Mouse (Mus musculus) inflammation-experienced regulatory T-cells, adult 6 months (primary cell): ENCODE data around the gene Olfr114. TPM values are rescaled to one million over a fixed set of nuclear protein-coding genes. Genes with fewer than 3 reads are reported as not detected.

Source experiments
- ATAC-seq: one replicate; pipeline ENCODE4 v1.8.0; 2017
- polyA plus RNA-seq, 3 experiments: library from polyadenylated mRNA; unstranded; fragments of 100-300 nt; shearing (Covaris generic); gene quantifications; one replicate each; pipeline ENCODE4 v1.2.1; 2017

Gene Olfr114
- polyA plus RNA-seq, result not detected

DNA sequence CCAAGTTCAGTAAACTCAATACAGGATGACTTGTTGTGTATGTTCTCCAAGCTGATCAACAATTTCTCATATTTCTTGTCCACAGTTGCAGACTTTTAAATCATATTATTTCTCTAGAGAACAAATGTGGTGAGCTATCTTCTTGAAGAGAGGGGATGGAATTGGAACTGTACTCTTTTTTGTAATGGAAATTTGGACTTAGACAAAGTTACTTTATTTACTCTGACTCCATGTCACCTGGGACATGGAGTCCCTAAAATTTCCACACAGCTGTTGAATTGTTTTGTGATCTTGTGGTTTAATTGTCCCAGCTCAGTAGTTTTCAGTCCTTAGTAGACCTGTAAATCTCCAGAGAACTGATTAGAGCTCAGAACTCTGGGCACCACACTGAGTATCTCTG lies at the start of gene Olfr114:
Gene Olfr114, minus strand, starts transcription at position 101 of the 400 bp plus-strand sequence.
- ATAC-seq, result no peak

DNA sequence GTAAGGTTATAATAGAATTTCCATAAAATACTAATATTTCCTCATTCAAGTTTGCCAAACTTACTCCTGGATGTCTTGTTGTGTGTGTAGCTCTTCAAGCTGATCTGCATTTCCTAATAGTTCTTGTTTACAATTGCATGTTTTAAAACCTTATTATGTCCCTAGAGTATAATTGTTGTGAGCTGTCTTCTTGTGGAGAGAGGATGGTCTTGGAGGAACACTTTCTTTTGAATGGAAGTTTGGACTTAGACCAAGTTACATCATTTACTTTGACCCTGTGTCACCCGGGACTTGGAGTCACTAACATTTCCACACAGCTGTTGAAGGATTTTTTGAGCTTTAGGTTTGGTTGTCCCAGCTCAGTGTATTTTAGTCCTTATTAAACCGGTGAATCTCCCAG lies 34.5 kb upstream of the Olfr114 start, which contains the start of the genes Olfr115 and Olfr116:
Gene Olfr115, minus strand, starts transcription at position 101 of the 400 bp plus-strand sequence.
Gene Olfr116, minus strand, starts transcription at position 191 of the 400 bp plus-strand sequence.
- no peak for ATAC-seq

DNA sequence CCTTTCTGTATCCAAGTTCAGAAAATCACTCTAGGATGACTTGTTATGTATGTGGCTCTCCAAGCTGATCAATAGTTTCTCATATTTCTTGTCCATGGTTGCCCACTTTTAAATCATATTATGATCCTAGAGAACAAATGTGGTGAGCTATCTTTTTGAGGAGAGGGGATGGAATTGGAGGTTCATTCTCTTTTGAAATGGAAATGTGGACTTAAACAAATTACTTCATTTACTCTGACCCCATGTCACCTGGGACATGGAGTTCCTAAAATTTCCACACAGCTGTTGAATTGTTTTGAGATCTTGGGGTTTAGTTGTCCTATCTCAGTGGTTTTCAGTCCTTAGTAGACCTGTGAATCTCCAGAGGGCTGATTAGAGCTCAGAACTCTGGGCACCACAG lies 15.0 kb downstream of the Olfr114 start, which contains the start of gene Olfr113:
Gene Olfr113, minus strand, starts transcription at position 101 of the 400 bp plus-strand sequence.
- ATAC-seq, result no peak

DNA sequence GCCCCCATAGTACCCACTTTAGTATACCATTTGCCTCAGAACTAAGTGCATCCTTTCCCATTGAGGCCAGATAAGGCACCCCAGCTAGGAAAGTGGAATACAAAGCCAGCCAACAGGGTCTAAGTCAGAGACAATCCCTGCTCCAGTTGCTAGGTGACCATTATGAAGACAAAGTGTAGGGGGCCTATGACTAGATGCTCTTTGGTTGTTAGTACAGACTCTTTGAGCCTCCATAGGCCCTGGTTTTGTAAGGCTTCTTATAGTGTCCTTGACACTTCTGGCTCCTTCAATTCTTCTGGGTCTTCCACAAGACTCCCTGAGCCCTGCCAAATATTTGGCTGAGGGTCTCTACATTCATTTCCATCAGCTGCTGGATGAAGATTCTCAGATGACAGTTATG lies 23.2 kb downstream of the Olfr114 start, which contains the start of gene Olfr112:
Gene Olfr112, minus strand, starts transcription at position 101 of the 400 bp plus-strand sequence.
- ATAC-seq, result no peak

DNA sequence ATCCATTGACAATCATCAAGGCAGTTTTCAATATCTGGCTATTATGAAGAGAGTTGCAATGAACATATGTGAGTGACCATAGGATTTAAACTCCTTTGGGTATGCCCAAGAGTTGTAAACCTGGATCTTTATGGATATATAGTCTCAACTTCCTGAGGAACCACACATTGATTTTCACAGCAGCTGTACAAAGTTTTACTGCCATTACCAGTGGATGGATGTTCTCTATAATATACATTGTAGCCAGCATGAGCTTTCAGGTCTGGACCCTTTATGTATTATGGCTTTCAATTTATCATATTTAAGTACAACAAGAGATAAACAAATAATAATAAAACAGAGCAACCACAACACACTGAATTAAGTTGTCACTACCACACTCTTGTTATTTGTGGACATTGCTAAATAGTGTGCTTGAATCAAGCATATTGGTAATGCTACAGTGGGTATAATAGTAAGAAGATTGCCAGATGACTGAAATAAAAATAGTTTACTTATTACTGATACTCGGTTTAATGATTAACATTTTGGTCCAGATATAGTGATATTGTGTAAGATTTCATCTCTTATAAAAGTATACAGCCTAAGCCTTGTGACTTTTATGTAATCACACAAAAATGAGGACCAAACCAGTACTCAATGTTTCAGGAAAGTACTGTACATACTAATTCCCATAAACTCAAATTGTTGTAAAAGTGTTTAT lies 33.5 kb downstream of the Olfr114 start:
- no peak for ATAC-seq

DNA sequence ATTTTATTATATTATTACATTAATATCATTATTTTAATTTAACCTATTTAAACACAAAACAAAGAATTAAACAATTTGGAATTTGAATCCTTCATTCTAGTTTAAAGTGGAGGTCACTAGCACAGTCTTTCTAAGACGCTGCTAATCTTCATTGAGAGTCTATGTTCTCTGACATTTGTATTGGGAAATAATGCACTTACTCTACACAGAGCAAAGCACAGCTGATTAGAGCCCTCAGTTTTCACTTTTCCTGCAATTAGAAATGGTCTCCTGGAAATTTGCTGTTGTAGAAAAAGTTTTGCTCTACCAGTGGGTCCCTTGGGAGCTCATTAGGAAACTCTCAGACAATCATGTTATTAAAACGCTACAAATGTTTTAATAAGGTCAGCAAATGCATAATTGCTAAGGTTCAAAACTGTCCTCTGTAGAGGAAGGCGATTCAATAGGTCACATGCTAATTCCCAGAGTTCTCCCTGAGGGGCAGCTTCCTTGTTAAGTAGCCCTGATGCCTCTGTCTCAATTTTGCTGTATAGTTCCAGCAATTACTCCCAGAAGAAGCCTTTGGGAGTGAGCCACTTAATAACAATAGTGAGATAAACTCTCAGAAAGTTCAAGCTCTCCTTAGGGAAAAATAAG lies 48.6 kb downstream of the Olfr114 start:
- no peak for ATAC-seq

DNA sequence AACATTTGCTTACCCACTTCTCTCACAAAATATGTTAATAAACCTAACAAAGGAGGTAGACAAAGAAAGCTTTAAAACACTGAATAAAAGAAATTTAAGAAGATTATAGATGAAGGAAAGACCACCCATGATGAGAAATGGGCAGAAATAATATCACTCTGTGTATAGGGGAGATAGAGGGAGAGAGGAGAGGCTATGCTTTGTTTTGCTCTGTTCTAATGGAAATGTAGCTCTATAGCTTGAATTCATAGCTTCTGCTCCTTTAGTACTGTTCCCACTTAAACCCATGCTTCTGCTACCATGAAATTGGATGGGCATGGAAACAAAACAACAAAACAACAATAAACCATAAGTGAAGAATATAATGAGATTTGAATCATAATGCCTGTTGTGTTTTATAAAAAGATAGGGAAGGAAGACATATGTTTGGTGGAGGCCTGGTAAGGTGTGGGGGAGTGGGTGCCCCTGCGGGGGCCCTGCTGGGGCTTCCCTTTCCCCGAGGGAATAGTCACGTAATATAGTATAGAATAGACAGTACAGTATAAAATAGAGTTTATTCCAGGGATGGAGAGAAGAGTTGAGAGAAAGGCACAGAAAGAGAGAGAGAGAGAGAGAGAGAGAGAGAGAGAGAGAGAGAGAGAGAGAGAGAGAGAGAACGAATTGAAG lies 51.0 kb downstream of the Olfr114 start:
- no peak for ATAC-seq

Other genes with a start within 250 kb of the Olfr114 start
- not detected for gene Olfr104-ps, start 233.2 kb downstream of the Olfr114 start, polyA plus RNA-seq
- gene Olfr105-ps, start 213.7 kb downstream of the Olfr114 start, polyA plus RNA-seq, result not detected
- gene Olfr106-ps, start 202.3 kb downstream of the Olfr114 start, polyA plus RNA-seq, result not detected
- under 1 TPM in 1 of 3 experiments, not detected in 2; 0.17 TPM for gene Olfr107, start 193.5 kb downstream of the Olfr114 start, polyA plus RNA-seq
- gene Olfr108, start 147.3 kb downstream of the Olfr114 start, polyA plus RNA-seq, result not detected
- not detected for gene Olfr109, start 133.8 kb downstream of the Olfr114 start, polyA plus RNA-seq
- under 1 TPM in 2 of 3 experiments, not detected in 1; 0.38 to 0.47 TPM for gene H2-M2, start 109.2 kb downstream of the Olfr114 start, polyA plus RNA-seq
- not detected for gene Olfr110, start 100.3 kb downstream of the Olfr114 start, polyA plus RNA-seq
- not detected for gene Olfr111, start 84.7 kb downstream of the Olfr114 start, polyA plus RNA-seq
- not detected for gene Olfr112, start 23.3 kb downstream of the Olfr114 start, polyA plus RNA-seq
- not detected for gene Olfr113, start 15.1 kb downstream of the Olfr114 start, polyA plus RNA-seq
- not detected for gene Olfr115, start 34.4 kb upstream of the Olfr114 start, polyA plus RNA-seq
- not detected for gene Olfr116, start 34.5 kb upstream of the Olfr114 start, polyA plus RNA-seq
- gene Olfr117, start 71.0 kb upstream of the Olfr114 start, polyA plus RNA-seq, result not detected
- gene Olfr118, start 74.2 kb upstream of the Olfr114 start, polyA plus RNA-seq, result under 1 TPM in 1 of 3 experiments, not detected in 2; 0.60 TPM
- not detected for gene Olfr119, start 103.8 kb upstream of the Olfr114 start, polyA plus RNA-seq
- not detected for gene Olfr120, start 129.1 kb upstream of the Olfr114 start, polyA plus RNA-seq
- gene Olfr121, start 156.1 kb upstream of the Olfr114 start, polyA plus RNA-seq, result not detected
- gene Olfr122, start 175.9 kb upstream of the Olfr114 start, polyA plus RNA-seq, result not detected
- not detected for gene Olfr123, start 200.8 kb upstream of the Olfr114 start, polyA plus RNA-seq
- not detected for gene Olfr124, start 207.1 kb upstream of the Olfr114 start, polyA plus RNA-seq
- not detected for gene Olfr125, start 240.2 kb upstream of the Olfr114 start, polyA plus RNA-seq